Mouse (Mus musculus): ENCODE results near the gene Strn4.
A peak's percentile ranks its signal among the peaks of the same experiment; 100 is the strongest.

GRCm38 (mm10) chr7:16809739-16810138, 6.0 kb upstream of the Strn4 start:
- TF ChIP-seq EP300 (IDR thresholded peaks at IDR 0.05; ENCODE audit: low read depth) (no peak), CTCF (IDR thresholded peaks at IDR 0.05; ENCODE audit: low read depth) (peak; percentile 85)
